13 mouse cellular contexts compared by ENCODE assay signal in genomic region chr7:127919290-127919689, GRCm38 (mm10). TPM values are rescaled to one million over a fixed set of nuclear protein-coding genes. Genes with fewer than 3 reads are reported as not detected.
A peak's percentile ranks its signal among the peaks of the same experiment; 100 is the strongest.
DNase-seq lines count a peak whose midpoint lies in the region; ATAC-seq and TF ChIP-seq lines count a peak whose summit lies in the region.
"Had no signal": no experiment of that assay in that cellular context is flagged by ENCODE, and none has a peak within 500 bp of the region (broad histone marks: within the 10 kb centered on the region; RNA-seq: fewer than 3 reads in every experiment).

No protein-coding gene starts in this region.

- 79% methylated on average over 7 of the region's 7 CpGs for WGBS in kidney, adult 2 months
- WGBS in forebrain, embryonic 14.5 days = 77% methylated on average over 7 of the region's 7 CpGs

- H3K36me3 ChIP-seq in kidney, adult 2 months (ENCODE audit: control insufficient read depth, insufficient read depth, low read length) = no peaks in the 10 kb centered on the region; the same call in 1 of the 2 replicates
- peaks cover 68% of the 10 kb centered on the region for H3K36me3 ChIP-seq in forebrain, embryonic 14.5 days (ENCODE audit: control insufficient read depth, insufficient read depth, low read length)

- H3K4me1 ChIP-seq in kidney, adult 2 months (ENCODE audit: control insufficient read depth, insufficient read depth, low read length) = peaks cover 20% of the 10 kb centered on the region
- no peaks in the 10 kb centered on the region for H3K4me1 ChIP-seq in forebrain, embryonic 14.5 days (ENCODE audit: control insufficient read depth, insufficient read depth, low read length)
- H3K4me1 ChIP-seq: hindbrain, embryonic 15.5 days; limb, embryonic 12.5 days had no signal

- no peak overlapping the region for H3K4me2 ChIP-seq in forebrain, embryonic 14.5 days (ENCODE audit: low read length)
- H3K4me2 ChIP-seq: hindbrain, embryonic 15.5 days; limb, embryonic 12.5 days had no signal

- no peak overlapping the region for H3K27ac ChIP-seq in kidney, adult 2 months (ENCODE audit: insufficient read depth, low read depth, low read length)
- no peak overlapping the region for H3K27ac ChIP-seq in forebrain, embryonic 14.5 days (ENCODE audit: low read depth, low read length)
- H3K27ac ChIP-seq: hindbrain, embryonic 15.5 days; limb, embryonic 12.5 days had no signal

- peak; percentile 40 for DNase-seq in kidney, adult 2 months
- DNase-seq in kidney, adult 9 months = no peak
- DNase-seq in thymus, postnatal 25 days = peak; percentile 33
- no peak for DNase-seq in thymus, postnatal 0 days (ENCODE audit: low spot score)
- peak; percentile 61 for DNase-seq in induced T-regulatory cell, adult 2 months (ENCODE audit: low read depth)
- no peak for DNase-seq in layer of hippocampus, adult 9-11 months
- no peak for DNase-seq in forebrain, embryonic 14.5 days (ENCODE audit: low spot score)
- DNase-seq in frontal cortex, postnatal 25 days (ENCODE audit: low spot score in 2 of 2) = no peak
- DNase-seq: cerebellum, adult 18-20 months; gastrocnemius, postnatal 14 days; right cerebral cortex, postnatal 14 days had no signal

- no peak; the same call in 1 of the 2 replicates for TF ChIP-seq CTCF in kidney, adult 2 months (conservative IDR thresholded peaks at IDR 0.05; ENCODE audit: insufficient read depth, insufficient read length, low read depth, low read length)

- no peak for ATAC-seq in forebrain, embryonic 14.5 days

- no peak for TF ChIP-seq POLR2A in kidney, adult 2 months (IDR thresholded peaks at IDR 0.05; ENCODE audit: low read depth, low read length)

- H3K27me3 ChIP-seq in kidney, adult 2 months (replicated peaks; ENCODE audit: control insufficient read depth, insufficient read depth, low read length) = no peaks in the 10 kb centered on the region
- no peaks in the 10 kb centered on the region for H3K27me3 ChIP-seq in forebrain, embryonic 14.5 days (replicated peaks; ENCODE audit: control insufficient read depth, insufficient read depth, low read length)
- H3K27me3 ChIP-seq: hindbrain, embryonic 15.5 days; limb, embryonic 12.5 days had no signal

- H3K4me3 ChIP-seq in kidney, adult 2 months (ENCODE audit: insufficient read depth, low read depth, low read length) = no peak overlapping the region
- H3K4me3 ChIP-seq in forebrain, embryonic 14.5 days (ENCODE audit: low read depth, low read length) = no peak overlapping the region
- H3K4me3 ChIP-seq: hindbrain, embryonic 15.5 days; limb, embryonic 12.5 days had no signal

- H3K9me3 ChIP-seq in forebrain, embryonic 14.5 days (replicated peaks; ENCODE audit: control insufficient read depth, low read length) = no peaks in the 10 kb centered on the region
- H3K9me3 ChIP-seq: hindbrain, embryonic 15.5 days; limb, embryonic 12.5 days had no signal

- H3K9ac ChIP-seq in forebrain, embryonic 14.5 days (ENCODE audit: low read length) = no peak overlapping the region
- H3K9ac ChIP-seq: hindbrain, embryonic 15.5 days; limb, embryonic 12.5 days had no signal

RNA-seq across cellular contexts. Expression of gene Kat8, which starts 7.0 kb away (rescaled TPM):
- 11.8 and 12.2 TPM in 2 replicates for polyA plus RNA-seq in kidney, adult 2 months (2012; rRNA removed)
- 40.7 and 43.0 TPM in 2 replicates for polyA plus RNA-seq in thymus, postnatal 0 days (2015; fragmentation: Nextera tagmentation; extraction: Ambion mirVana)
- 51.1 and 56.7 TPM in 2 replicates for polyA plus RNA-seq in forebrain, embryonic 14.5 days (2014; fragmentation: Nextera tagmentation; extraction: Ambion mirVana)

RNA-seq across cellular contexts. Expression of gene Prss8, which starts 10.6 kb away (rescaled TPM):
- 745 and 858 TPM in 2 replicates for polyA plus RNA-seq in kidney, adult 2 months (2012; rRNA removed)
- polyA plus RNA-seq in thymus, postnatal 0 days (2015; fragmentation: Nextera tagmentation; extraction: Ambion mirVana) = 2.9 and 3.3 TPM in 2 replicates
- 0.17 TPM in 1 of 2 replicates, not detected in the other for polyA plus RNA-seq in forebrain, embryonic 14.5 days (2014; fragmentation: Nextera tagmentation; extraction: Ambion mirVana)

RNA-seq across cellular contexts. Expression of gene Bckdk, which starts 15.4 kb away (rescaled TPM):
- polyA plus RNA-seq in kidney, adult 2 months (2012; rRNA removed) = 148 and 163 TPM in 2 replicates
- polyA plus RNA-seq in thymus, postnatal 0 days (2015; fragmentation: Nextera tagmentation; extraction: Ambion mirVana) = 80.5 and 87.0 TPM in 2 replicates
- 108 and 131 TPM in 2 replicates for polyA plus RNA-seq in forebrain, embryonic 14.5 days (2014; fragmentation: Nextera tagmentation; extraction: Ambion mirVana)

RNA-seq across cellular contexts. Expression of gene Vkorc1, which starts 23.9 kb away (rescaled TPM):
- 289 and 293 TPM in 2 replicates for polyA plus RNA-seq in kidney, adult 2 months (2012; rRNA removed)
- polyA plus RNA-seq in thymus, postnatal 0 days (2015; fragmentation: Nextera tagmentation; extraction: Ambion mirVana) = 47.0 and 54.5 TPM in 2 replicates
- polyA plus RNA-seq in forebrain, embryonic 14.5 days (2014; fragmentation: Nextera tagmentation; extraction: Ambion mirVana) = 61.5 and 69.9 TPM in 2 replicates

RNA-seq across cellular contexts. Expression of gene Gm21974, which starts 24.0 kb away (rescaled TPM):
- not detected in 2 replicates for polyA plus RNA-seq in kidney, adult 2 months (2012; rRNA removed)
- not detected in 2 replicates for polyA plus RNA-seq in thymus, postnatal 0 days (2015; fragmentation: Nextera tagmentation; extraction: Ambion mirVana)
- not detected in 2 replicates for polyA plus RNA-seq in forebrain, embryonic 14.5 days (2014; fragmentation: Nextera tagmentation; extraction: Ambion mirVana)
- polyA plus RNA-seq: hindbrain, embryonic 15.5 days; limb, embryonic 12.5 days had no signal

Comparison
In these comparisons a context has a peak if more than half of its experiments do, and no peak if none do; other contexts are left out.
1. DNase-seq: peak in kidney, adult 2 months (single experiment), thymus, postnatal 25 days (single experiment) and induced T-regulatory cell, adult 2 months (single experiment); none in kidney, adult 9 months (single experiment), thymus, postnatal 0 days (single experiment), layer of hippocampus, adult 9-11 months (single experiment), forebrain, embryonic 14.5 days (single experiment) and frontal cortex, postnatal 25 days (0 of 2).
2. RNA of gene Prss8, which starts 10.6 kb away (polyA plus RNA-seq): 745 to 858 TPM in kidney, adult 2 months; 2.9 to 3.3 TPM in thymus, postnatal 0 days and 0.17 TPM in forebrain, embryonic 14.5 days; every median in the first group is over 100 times any median in the second.